Mouse (Mus musculus) hindbrain, embryonic 12.5 days (tissue): ENCODE results near the gene Bin2. TPM values are rescaled to one million over a fixed set of nuclear protein-coding genes. Genes with fewer than 3 reads are reported as not detected.
"Not testable (repeated sequence)": the region's sequence is repeated elsewhere in the genome, so short reads cannot be mapped to it uniquely, and the experiment has no call there.

Experiments used
- ATAC-seq: fragments of 200-750 bp; cut with Nextera tagmentation; 2 replicates; pipeline ENCODE4 v1.8.0; 2017; ENCODE audit warnings: moderate TSS enrichment; ENCODE audit not compliant: low FRiP score
- H3K27ac ChIP-seq: fragments of 300-500 bp; sonication (generic); 2 replicates; pipeline ENCODE4 v1.5.1; 2016; ENCODE audit warnings: mild to moderate bottlenecking
- H3K27me3 ChIP-seq: fragments of 300-500 bp; sonication (generic); 2 replicates; pipeline ENCODE4 v1.6.1; 2016; ENCODE audit warnings: mild to moderate bottlenecking
- H3K36me3 ChIP-seq: fragments of 300-500 bp; sonication (generic); 2 replicates; pipeline ENCODE4 v1.6.1; 2016; ENCODE audit warnings: mild to moderate bottlenecking
- H3K4me1 ChIP-seq: fragments of 300-500 bp; sonication (generic); 2 replicates; pipeline ENCODE4 v1.6.1; 2016
- H3K4me2 ChIP-seq: fragments of 300-500 bp; sonication (generic); replicated peaks from 2 replicates; pipeline ENCODE4 v1.6.1; 2016; ENCODE audit warnings: mild to moderate bottlenecking
- H3K4me3 ChIP-seq: fragments of 300-500 bp; sonication (generic); 2 replicates; pipeline ENCODE4 v1.5.1; 2016; ENCODE audit warnings: mild to moderate bottlenecking
- H3K9ac ChIP-seq: fragments of 300-500 bp; sonication (generic); 2 replicates; pipeline ENCODE4 v1.6.1; 2016; ENCODE audit warnings: mild to moderate bottlenecking, moderate library complexity
- H3K9me3 ChIP-seq: fragments of 300-500 bp; sonication (generic); replicated peaks from 2 replicates; pipeline ENCODE4 v1.6.1; 2016; ENCODE audit warnings: mild to moderate bottlenecking
- WGBS: fragments of 180-500 bp; shearing (Covaris S2); methylation state at CpG from one replicate; pipeline ENCODE4 v1.1.7; 2016; 5-methylcytosine and 5-hydroxymethylcytosine counted together
- polyA plus RNA-seq: library from polyadenylated mRNA; unstranded; fragments of >200 nt; fragmentation: Nextera tagmentation; extraction: Ambion mirVana; gene quantifications from 2 replicates; pipeline ENCODE4 v1.2.1, GENCODE M21; 2016

Gene Bin2
- polyA plus RNA-seq, 1 experiment from 2014 or later, result 3.0 TPM

GRCm38 (mm10) chr15:100627287-100627686 lies 42.1 kb downstream of the Bin2 start:
- H3K9ac ChIP-seq, result no peak overlapping the region
- no peak overlapping the region for H3K4me3 ChIP-seq
- H3K27ac ChIP-seq, result no peak overlapping the region
- H3K9me3 ChIP-seq, result no peaks in the 10 kb centered on the region
- H3K36me3 ChIP-seq, result no peaks in the 10 kb centered on the region
- no peak overlapping the region for H3K4me2 ChIP-seq
- 18% methylated on average over 10 of the region's 10 CpGs for WGBS
- H3K27me3 ChIP-seq, result peaks cover 6% of the 10 kb centered on the region; the same call in 1 of the 2 replicates
- H3K4me1 ChIP-seq, result peaks cover 7% of the 10 kb centered on the region; the same call in 1 of the 2 replicates
- ATAC-seq, result no peak

- no peaks in the 10 kb centered on the region for H3K9me3 ChIP-seq
- H3K27me3 ChIP-seq, result peaks cover 6% of the 10 kb centered on the region; the same call in 1 of the 2 replicates
- H3K9ac ChIP-seq, result no peak overlapping the region
- H3K27ac ChIP-seq, result no peak overlapping the region
- no peak overlapping the region for H3K4me3 ChIP-seq
- H3K36me3 ChIP-seq, result peaks cover 19% of the 10 kb centered on the region
- peaks cover 7% of the 10 kb centered on the region; the same call in 1 of the 2 replicates for H3K4me1 ChIP-seq
- ATAC-seq, result no peak
- 83% methylated on average over 3 of the region's 3 CpGs for WGBS
- H3K4me2 ChIP-seq, result no peak overlapping the region
Measured at GRCm38 (mm10) chr15:100624435-100624834, 44.9 kb downstream of the Bin2 start.

GRCm38 (mm10) chr15:100623754-100624153 lies 45.6 kb downstream of the Bin2 start:
- Histone ChIP-seq H3K4me3 (no peak overlapping the region), H3K36me3 (peaks cover 26% of the 10 kb centered on the region), H3K27me3 (peaks cover 3% of the 10 kb centered on the region; the same call in 1 of the 2 replicates), H3K4me2 (no peak overlapping the region), H3K9me3 (no peaks in the 10 kb centered on the region), H3K4me1 (peaks cover 7% of the 10 kb centered on the region; the same call in 1 of the 2 replicates), H3K27ac (no peak overlapping the region), H3K9ac (no peak overlapping the region)
- no peak for ATAC-seq
- 88% methylated on average over 9 of the region's 9 CpGs for WGBS

- no peaks in the 10 kb centered on the region for H3K27me3 ChIP-seq
- ATAC-seq, result no peak
- no peak overlapping the region for H3K4me2 ChIP-seq
- H3K27ac ChIP-seq, result no peak overlapping the region
- no peaks in the 10 kb centered on the region for H3K4me1 ChIP-seq
- no peak overlapping the region for H3K4me3 ChIP-seq
- no peak overlapping the region for H3K9ac ChIP-seq
- 88% methylated on average over 7 of the region's 7 CpGs for WGBS
- peaks cover 36% of the 10 kb centered on the region for H3K36me3 ChIP-seq
- no peaks in the 10 kb centered on the region for H3K9me3 ChIP-seq
Measured at GRCm38 (mm10) chr15:100622164-100622563, 47.2 kb downstream of the Bin2 start.

- H3K27ac ChIP-seq, H3K9me3 ChIP-seq, H3K4me3 ChIP-seq, H3K27me3 ChIP-seq, ATAC-seq, H3K4me1 ChIP-seq, H3K9ac ChIP-seq, H3K4me2 ChIP-seq: not testable (repeated sequence)
- WGBS, result 80% methylated on average over 9 of the region's 9 CpGs
- peaks cover 36% of the 10 kb centered on the region for H3K36me3 ChIP-seq
Measured at GRCm38 (mm10) chr15:100621671-100622070, 47.7 kb downstream of the Bin2 start.

GRCm38 (mm10) chr15:100619200-100619599 lies 50.2 kb downstream of the Bin2 start:
- H3K36me3 ChIP-seq, result peaks cover 36% of the 10 kb centered on the region
- 90% methylated on average over 7 of the region's 7 CpGs for WGBS
- no peak overlapping the region for H3K27ac ChIP-seq
- H3K9me3 ChIP-seq, result no peaks in the 10 kb centered on the region
- no peak overlapping the region for H3K9ac ChIP-seq
- H3K4me3 ChIP-seq, result no peak overlapping the region
- ATAC-seq, result no peak
- H3K27me3 ChIP-seq, result no peaks in the 10 kb centered on the region
- H3K4me1 ChIP-seq, result peaks cover 14% of the 10 kb centered on the region
- no peak overlapping the region for H3K4me2 ChIP-seq

GRCm38 (mm10) chr15:100616221-100616620 lies 53.1 kb downstream of the Bin2 start:
- H3K9me3 ChIP-seq, result no peaks in the 10 kb centered on the region
- under 1% methylated on average over 19 of the region's 19 CpGs for WGBS
- peaks cover 20% of the 10 kb centered on the region for H3K4me1 ChIP-seq
- peak overlapping the region; percentile 89 for H3K9ac ChIP-seq
- peak overlapping the region; percentile 97 for H3K27ac ChIP-seq
- peaks cover 33% of the 10 kb centered on the region for H3K36me3 ChIP-seq
- H3K27me3 ChIP-seq, result no peaks in the 10 kb centered on the region; the same call in 1 of the 2 replicates
- peak overlapping the region; percentile 86 for H3K4me3 ChIP-seq
- ATAC-seq, result peak; percentile 21; the same call in 1 of the 2 replicates
- H3K4me2 ChIP-seq, result peak overlapping the region; percentile 88

- Histone ChIP-seq H3K9ac (peak overlapping the region; percentile 89), H3K36me3 (peaks cover 31% of the 10 kb centered on the region), H3K4me2 (peak overlapping the region; percentile 88), H3K9me3 (no peaks in the 10 kb centered on the region), H3K27me3 (no peaks in the 10 kb centered on the region; the same call in 1 of the 2 replicates), H3K4me1 (peaks cover 20% of the 10 kb centered on the region), H3K4me3 (peak overlapping the region; percentile 86), H3K27ac (peak overlapping the region; percentile 97)
- ATAC-seq, result peak; percentile 88
- under 1% methylated on average over 41 of the region's 43 CpGs for WGBS
Measured at GRCm38 (mm10) chr15:100615825-100616220, 53.5 kb downstream of the Bin2 start.

- Histone ChIP-seq H3K27me3 (no peaks in the 10 kb centered on the region; the same call in 1 of the 2 replicates), H3K4me3 (peak within 1 kb of the TSS; percentile 86), H3K36me3 (peaks cover 24% of the 10 kb centered on the region), H3K9ac (peak within 1 kb of the TSS; percentile 89), H3K9me3 (no peaks in the 10 kb centered on the region), H3K27ac (peak within 1 kb of the TSS; percentile 97), H3K4me1 (peaks cover 20% of the 10 kb centered on the region), H3K4me2 (peak within 1 kb of the TSS; percentile 88)
- ATAC-seq, result peak; percentile 91
- WGBS, result 1% methylated on average over 94 of the region's 99 CpGs
Measured at GRCm38 (mm10) chr15:100614996-100615824, 54.1 kb downstream of the Bin2 start, which contains the start of gene Dazap2. Gene Dazap2 (plus strand): TSS chr15:100615349.

GRCm38 (mm10) chr15:100614218-100614995 lies 54.9 kb downstream of the Bin2 start:
- H3K4me1 ChIP-seq, result peaks cover 20% of the 10 kb centered on the region
- peak overlapping the region; percentile 75 for H3K4me2 ChIP-seq
- H3K4me3 ChIP-seq, result peak overlapping the region; percentile 86
- H3K27me3 ChIP-seq, result no peaks in the 10 kb centered on the region; the same call in 1 of the 2 replicates
- ATAC-seq, result no peak; the same call in 1 of the 2 replicates
- 12% methylated on average over 43 of the region's 43 CpGs for WGBS
- peak overlapping the region; percentile 97 for H3K27ac ChIP-seq
- peak overlapping the region; percentile 89 for H3K9ac ChIP-seq
- H3K9me3 ChIP-seq, result no peaks in the 10 kb centered on the region
- peaks cover 17% of the 10 kb centered on the region for H3K36me3 ChIP-seq

GRCm38 (mm10) chr15:100613584-100613983 lies 55.8 kb downstream of the Bin2 start:
- H3K9me3 ChIP-seq, result no peaks in the 10 kb centered on the region
- 9% methylated on average over 16 of the region's 16 CpGs for WGBS
- peak overlapping the region; percentile 45 for H3K4me2 ChIP-seq
- peaks cover 9% of the 10 kb centered on the region for H3K36me3 ChIP-seq
- no peaks in the 10 kb centered on the region; the same call in 1 of the 2 replicates for H3K27me3 ChIP-seq
- peaks cover 20% of the 10 kb centered on the region for H3K4me1 ChIP-seq
- H3K9ac ChIP-seq, result no peak overlapping the region
- no peak for ATAC-seq
- peak overlapping the region; percentile 11; the same call in 1 of the 2 replicates for H3K4me3 ChIP-seq
- no peak overlapping the region for H3K27ac ChIP-seq

- Histone ChIP-seq H3K4me1 (peaks cover 20% of the 10 kb centered on the region), H3K4me3 (no peak overlapping the region), H3K36me3 (no peaks in the 10 kb centered on the region), H3K27me3 (no peaks in the 10 kb centered on the region; the same call in 1 of the 2 replicates), H3K27ac (no peak overlapping the region), H3K4me2 (no peak overlapping the region), H3K9me3 (no peaks in the 10 kb centered on the region), H3K9ac (no peak overlapping the region)
- 77% methylated on average over 2 of the region's 2 CpGs for WGBS
- no peak for ATAC-seq
Measured at GRCm38 (mm10) chr15:100612432-100612831, 56.9 kb downstream of the Bin2 start.
